Mouse (Mus musculus) small intestine, adult 2 months (tissue): Measurements from ENCODE around the gene Dtx1.

ENCODE experiments used
- CTCF ChIP-seq: fragments of 200-500 bp; IDR thresholded peaks from 2 replicates; pipeline ENCODE4 v1.5.1; 2012; ENCODE audit warnings: low read depth, mild to moderate bottlenecking, control low read depth, inconsistent platforms, low read length, moderate library complexity, mixed read lengths; ENCODE audit not compliant: insufficient replicate concordance, insufficient read length; ENCODE audit errors: extremely low read depth
- POLR2A ChIP-seq: fragments of 200-500 bp; IDR thresholded peaks from 2 replicates; pipeline ENCODE4 v1.6.1; 2012; ENCODE audit warnings: low read depth, mild to moderate bottlenecking, control low read depth, inconsistent platforms, low read length, moderate library complexity

DNA sequence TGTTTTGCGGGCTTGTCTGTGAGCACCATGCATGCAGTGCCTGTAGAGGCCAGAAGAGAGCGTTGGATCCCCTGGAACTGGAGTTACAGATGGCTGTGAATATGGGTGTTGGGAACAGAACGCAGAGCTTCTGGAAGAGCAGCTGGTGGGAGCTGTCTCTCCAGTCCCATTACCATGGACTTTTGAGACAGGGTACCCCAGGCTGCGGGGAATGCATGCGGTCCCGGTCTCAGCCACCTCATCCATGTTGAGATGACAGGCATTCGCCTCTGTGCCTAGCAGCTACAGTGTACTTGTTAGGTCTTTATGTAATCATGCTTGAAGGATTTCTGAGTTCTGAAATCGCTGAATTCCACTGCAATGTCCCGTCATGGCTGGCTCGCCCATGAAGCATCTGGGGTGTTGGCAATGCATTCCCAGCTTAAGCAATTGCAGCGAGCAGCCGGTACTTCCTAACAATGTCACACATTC lies 55.4 kb downstream of the Dtx1 start:
- TF ChIP-seq POLR2A, result no peak
- no peak for TF ChIP-seq CTCF
